Mouse (Mus musculus) fibroblast of lung, adult 2 months (primary cell): ENCODE results near the gene Gabpa.
A peak's percentile ranks its signal among the peaks of the same experiment; 100 is the strongest.

Source experiments
- DNase-seq: peaks from one replicate; pipeline ENCODE4 v3.0.0-alpha.2; 2011; ENCODE audit warnings: low read depth

Gene Gabpa

DNA sequence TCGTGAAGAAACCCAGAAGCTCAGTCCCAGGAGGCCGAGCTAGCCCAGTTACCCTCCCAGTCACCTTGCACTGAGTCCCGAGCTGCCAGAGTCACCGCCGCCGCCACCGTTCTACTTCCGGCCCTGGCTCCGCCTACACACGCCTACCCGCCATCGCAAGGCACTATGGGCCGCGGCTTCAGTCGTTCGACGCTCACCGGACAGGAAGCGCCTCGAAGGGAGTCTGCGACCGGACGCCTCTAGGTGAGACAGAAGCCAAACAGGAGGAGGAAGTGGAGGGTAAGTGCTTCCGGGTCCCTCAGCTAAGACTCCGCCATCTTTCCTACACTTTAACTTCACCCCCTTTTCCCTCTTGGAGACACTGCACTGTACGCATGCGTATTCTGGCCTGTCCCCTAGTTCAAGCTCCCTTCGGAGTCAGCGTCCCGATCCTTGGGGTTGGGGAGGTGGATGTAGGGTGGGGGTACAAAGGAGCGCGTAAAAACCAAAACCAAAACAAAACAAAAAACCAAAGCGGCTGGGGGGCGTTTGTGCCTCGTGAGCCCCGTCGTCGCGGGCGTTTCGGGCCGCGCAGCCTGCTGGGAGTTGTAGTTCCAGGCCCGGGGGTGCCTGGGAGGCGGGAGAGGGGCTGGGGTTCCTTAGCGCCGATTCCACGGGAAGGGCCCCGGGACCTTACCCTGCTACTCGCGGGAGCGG lies at the start of gene Gabpa:
Gene Gabpa, plus strand, starts transcription at position 181 of the 696 bp plus-strand sequence.
- peak; percentile 86 for DNase-seq

DNA sequence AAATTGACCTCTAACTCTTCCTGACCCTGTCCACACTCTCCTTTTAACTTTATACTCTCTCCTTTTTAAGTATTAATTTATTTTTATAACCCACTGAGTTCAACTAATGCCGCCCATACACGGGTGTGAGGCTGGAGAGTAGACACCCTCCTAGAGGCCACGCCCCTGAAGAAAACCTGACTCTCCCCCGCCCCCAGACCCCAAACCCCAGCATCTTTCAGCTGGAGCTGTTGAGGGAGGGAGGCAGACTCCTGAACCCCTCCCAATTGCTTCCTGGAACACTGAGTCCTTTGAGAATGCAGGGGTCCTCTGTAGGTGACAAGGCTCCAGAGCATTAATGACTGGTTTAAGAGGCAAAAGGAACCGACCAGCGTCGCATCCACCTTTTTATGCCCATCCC lies 49.8 kb upstream of the Gabpa start:
- DNase-seq = no peak

DNA sequence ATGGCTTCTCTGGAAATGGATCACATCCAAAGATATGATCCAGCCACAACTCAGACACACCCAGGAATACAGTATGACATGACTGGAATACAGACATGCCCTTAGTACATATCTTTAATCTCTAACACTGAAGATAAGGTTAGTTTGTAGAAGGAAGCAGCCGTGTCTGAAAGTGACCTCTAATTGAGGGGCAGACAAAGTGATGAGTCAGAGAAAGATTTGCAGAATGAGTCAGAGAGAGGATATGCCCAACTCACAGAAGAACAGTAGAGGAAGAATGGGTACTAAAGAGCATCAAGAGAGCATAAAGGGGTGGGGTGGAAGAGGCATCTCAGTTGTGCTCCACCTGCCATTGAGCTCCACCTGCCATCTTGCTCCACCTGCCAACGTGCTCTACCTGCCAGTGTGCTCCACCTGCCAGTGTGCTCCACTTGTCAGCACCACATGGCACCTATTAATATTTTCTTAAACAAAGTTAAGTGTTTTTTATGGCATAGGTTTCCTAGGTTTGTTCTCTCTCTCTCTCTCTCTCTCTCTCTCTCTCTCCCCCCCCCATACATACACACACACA lies 44.0 kb upstream of the Gabpa start:
- DNase-seq = no peak

DNA sequence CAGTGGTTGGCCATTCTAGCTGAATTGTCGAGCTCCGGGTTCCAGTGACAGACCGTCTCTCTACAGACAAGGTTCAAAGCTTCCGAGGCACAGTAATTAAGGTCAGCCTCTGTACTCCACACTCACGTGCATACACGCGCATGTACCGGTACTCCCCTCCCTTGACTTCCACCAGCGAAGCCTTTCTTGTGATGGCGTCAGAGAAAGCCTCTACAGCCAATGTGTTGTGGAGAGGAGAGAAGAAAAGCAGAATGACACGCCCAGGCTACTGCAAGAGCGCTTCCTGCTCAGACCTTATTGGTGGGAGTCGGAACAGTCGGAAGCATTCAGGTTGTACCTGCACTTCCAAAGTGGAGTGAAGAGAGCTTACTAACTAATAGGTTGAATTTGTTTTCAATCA lies 41.3 kb upstream of the Gabpa start:
- DNase-seq = no peak

DNA sequence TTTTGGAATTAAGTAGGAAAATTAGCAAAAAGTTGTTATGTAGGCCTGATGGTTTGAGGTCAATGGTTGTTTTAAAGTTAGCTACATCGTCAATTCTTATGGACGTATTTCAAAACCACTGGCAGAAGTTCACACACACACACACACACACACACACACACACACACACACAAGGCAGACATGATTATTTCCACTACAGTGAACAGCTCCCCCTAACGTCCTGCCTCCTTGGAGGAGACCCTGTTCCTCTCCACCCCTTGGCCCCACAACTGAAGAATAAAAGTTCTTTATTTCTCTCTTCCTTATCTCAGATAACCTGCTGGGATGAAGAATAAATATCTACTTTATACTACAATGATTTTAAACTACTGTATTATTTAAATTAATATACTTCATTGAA lies 39.4 kb upstream of the Gabpa start:
- no peak for DNase-seq

DNA sequence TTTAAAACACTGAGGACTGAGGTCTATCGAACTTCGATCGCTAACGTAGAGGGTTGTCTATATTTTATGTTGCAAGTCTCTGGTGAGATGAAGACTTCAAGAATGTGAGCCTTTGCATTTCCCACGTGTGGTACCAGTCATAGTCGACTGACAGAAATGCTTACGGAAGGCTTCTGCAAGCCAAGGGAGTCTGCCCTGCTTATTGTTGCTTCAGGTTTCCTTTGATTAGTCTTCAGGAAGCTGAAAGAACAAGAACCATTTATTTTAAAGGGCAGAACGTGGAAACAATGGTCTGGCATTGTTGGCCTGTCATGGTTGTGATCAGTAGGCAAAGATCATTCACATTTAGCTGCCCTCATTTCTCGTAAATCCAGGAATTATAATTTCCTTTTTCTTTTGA lies 38.0 kb upstream of the Gabpa start:
- DNase-seq = no peak

DNA sequence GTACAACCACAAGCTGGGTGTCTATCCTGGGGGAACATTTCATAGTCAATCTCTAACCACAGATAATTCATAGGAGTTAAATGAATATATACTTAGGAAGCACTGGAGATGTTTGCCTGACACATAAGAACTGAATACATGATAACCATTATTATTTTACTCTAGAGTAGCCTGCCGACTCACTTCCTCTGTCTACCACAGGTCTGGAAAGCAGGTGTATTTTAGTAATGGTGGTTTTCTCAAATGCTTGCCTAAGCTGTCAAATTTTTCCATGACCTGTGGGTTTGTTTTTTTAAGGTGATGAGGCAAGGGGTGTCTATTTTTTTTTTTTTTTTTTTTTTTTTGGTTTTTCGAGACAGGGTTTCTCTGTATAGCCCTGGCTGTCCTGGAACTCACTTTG lies 34.7 kb upstream of the Gabpa start:
- no peak for DNase-seq

DNA sequence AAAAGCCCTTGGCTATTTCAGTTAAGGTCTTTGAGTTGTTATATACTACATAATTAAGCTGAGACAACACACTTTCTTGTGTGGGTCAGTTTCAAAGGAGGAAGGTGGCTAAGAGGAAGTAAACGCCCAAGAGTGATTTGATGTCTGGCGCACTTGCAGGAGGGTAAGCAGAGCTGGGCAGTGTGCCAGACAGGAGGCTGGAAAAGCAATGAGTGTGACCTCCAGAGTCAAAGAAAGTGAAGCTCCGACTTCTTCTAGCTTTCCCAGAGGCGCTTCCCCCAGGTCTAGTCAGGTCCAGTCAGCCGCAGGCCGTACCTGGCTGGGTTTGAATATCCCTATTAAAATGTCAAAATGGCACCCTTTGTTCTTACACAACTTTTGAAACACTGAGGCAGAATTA lies 32.5 kb upstream of the Gabpa start:
- DNase-seq = no peak

DNA sequence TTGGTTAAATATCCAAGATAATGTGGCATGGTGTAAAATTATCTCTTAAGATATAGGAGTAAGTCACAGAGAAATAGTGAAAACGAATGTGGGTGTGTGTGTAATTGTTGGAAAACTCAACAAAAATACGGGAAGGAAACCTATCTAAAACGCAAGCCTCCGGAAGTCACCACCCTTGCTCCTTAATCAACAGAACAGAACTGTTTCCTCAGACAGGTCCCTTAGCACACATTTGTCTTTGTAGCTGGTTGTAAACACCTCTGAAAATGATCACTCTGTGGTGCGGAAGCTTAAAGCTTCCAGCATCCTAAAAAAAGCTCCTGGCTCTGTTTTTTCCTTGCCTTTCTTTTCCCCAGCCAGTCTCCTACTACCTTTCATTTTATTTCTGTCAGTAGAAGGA lies 29.9 kb upstream of the Gabpa start:
- DNase-seq = no peak

DNA sequence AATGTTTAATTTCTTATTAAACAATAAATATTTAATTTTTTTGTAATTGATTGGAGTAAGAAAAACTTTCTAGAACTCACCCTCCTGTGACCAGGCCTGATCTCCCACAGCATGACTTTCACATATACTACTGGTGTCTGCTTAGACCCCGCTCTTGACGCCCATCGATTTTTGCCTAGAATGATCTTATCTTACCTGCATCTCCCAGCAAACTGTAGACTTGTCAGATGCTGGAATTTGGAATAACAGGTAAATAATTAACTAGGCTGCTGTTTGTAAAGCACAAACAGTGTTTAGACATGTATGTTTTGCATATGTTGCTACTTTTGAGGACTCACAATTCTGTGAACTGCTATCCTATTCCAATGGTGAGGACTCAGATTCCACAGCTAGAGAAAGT lies 28.6 kb upstream of the Gabpa start:
- no peak for DNase-seq

DNA sequence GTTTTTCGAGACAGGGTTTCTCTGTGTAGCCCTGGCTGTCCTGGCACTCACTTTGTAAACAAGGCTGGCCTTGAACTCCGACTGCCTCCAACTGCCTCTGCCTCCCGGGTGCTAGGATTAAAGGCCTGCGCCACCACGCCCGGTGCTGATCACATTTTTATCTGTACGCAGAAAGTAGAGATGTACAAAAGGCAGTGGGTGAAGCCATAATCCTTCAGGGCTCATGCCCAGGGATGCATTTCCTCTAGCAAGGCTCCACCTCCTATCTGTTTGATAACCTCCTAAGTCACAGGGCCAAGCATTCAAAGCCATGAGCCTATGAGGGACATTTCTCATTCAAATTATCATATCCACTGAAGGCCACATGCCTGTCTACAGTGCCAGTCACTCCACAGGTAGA lies 26.9 kb upstream of the Gabpa start:
- DNase-seq = no peak

DNA sequence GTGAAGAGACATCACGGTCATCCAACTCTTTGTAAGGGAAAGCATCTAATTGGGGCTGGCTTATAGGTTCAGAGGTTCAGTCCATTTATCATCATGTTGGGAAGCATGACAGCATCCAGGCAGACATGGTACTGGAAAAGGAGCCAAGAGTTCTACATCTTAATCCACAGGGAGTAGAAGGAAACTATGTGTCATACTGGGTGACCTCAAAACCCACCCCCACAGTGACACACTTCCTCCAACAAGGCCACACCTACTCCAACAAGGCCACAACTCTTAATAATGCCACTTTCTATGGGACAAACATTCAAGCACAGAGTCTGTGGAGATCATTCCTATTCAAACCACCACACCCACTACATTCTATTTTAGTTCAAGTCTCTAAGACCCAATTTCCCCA lies 24.5 kb upstream of the Gabpa start:
- DNase-seq = no peak

DNA sequence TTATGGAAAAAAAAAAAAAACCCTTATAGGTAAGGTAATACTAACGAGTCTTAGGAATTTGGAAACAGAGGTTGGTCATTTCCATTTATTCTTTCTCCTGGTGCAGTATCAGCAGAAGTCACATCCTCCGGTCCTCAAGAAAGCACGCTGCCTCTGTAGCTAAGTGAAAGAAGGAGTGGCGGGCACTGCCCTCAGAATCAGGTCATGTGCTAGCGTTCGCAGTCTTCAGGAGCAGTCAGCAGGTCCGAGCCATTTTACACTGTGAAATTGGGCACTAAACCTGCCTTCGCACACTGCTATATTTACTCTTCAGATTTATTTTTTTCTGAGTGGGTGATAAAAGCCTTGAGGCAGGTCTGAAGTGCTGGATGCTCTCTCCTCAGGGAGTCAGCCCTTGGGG lies 20.9 kb upstream of the Gabpa start:
- DNase-seq = no peak

DNA sequence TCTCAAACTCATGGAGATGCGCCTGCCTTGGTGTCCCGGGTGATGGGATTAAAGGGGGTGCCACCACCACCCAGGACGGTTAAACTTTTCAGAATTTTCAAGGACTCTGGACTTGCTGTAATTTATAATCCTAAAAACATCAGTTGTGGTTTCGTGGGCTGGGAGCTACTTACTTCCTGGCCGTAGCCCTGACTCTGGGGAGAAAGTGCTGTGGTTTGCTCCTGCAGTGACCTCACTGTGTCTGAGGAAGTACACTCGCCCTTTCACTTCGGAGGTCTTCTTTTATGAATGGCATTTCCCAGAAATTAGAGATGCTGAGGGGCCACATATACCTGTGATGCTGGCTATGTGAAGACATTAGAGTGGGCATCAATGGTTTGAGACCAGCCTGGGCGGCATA lies 20.2 kb upstream of the Gabpa start:
- no peak for DNase-seq

DNA sequence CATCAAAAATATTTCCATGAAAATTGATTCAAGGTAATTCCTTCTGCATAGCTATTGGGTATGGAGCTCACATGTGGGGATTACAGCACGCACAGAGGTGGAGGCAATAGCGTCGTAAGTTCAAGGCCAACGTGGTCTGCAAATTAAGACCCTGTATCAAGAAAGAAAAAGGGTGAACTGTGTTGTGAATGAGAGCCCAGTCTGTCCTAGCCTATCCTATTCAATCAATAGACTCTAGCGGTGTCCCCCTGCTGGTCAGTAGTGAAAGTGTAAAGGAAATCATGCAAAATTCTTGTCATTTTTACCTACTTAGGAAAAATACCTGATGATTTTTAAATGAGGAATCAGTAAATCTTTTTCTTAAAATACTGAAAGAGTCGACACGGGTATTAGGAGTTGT lies 17.3 kb upstream of the Gabpa start:
- DNase-seq = no peak

DNA sequence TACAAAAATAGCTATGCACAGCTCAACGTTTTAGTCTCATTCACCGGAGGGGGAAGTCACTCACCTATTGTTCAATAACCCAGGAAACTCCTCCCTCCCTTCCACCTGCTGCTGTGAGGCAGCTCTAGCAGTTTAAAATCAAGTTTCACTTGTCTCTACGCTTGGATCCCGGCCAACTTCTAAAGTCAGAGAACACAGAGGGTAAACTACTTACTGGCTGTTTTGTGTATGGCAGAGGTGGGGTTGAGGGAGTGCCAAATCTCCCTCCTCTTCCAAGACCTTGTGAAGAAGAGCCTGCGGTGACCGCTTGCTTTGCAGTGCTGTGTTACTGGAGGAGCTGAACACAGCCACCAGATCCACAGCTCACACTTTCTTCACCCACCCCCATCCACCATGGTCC lies 9.7 kb upstream of the Gabpa start:
- no peak for DNase-seq

DNA sequence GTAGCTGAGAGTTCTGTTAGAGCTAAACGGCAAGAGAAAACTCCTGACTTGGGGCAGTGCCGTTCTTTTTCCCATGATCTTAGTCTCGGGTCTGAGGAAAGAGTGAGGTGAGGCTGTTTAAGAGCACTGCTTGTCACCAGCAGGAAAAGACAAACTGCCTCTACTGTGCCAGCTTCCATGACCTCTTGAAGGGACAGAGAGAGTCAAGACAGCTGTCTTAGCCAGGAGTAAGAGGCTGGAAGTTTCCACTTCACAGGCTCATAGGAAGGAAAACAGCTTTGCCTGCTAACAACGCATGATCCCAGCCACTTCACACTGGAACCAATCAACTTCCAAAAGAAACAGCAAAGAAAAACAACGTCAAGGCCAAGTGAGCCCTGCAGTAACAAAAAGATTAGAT lies 3.0 kb upstream of the Gabpa start:
- no peak for DNase-seq

DNA sequence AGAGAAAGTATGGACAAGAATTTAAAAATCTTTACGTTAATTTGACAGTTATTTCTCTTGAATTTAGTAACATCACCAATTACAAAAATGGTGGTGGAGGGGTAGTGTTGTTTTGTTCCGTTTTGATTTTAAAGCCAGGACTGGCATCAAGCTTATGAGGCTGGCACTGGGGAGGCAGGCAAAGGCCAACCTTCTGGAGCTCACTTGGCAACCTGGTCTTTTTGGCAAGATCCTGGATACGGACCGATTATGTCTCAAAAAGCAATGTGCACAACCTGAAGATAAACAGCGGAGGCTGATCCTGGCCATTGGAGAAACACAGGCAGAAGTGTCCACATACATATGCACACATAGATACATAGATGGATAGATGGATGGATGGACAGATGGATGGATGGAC lies 2.0 kb upstream of the Gabpa start:
- DNase-seq = no peak

DNA sequence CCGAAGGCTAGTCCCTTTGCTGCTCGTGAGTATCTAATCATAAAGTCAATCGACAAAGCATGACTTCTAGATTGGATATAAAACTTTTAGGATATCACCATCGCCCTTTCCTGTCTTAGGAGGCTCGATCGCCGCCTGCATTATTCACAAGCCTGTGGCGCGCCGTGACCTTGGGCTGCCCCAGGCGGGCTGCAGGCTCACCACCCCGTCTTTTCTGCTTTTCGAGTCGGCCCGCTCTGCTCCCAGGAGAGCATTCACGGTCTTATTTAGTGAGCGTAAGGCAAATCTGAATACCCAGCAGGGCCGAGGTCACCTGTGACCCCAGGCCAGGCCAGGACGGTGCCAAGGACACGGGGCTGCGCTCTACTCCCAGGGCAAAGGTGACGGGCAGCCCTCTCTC lies 381 bp upstream of the Gabpa start:
- no peak for DNase-seq

DNA sequence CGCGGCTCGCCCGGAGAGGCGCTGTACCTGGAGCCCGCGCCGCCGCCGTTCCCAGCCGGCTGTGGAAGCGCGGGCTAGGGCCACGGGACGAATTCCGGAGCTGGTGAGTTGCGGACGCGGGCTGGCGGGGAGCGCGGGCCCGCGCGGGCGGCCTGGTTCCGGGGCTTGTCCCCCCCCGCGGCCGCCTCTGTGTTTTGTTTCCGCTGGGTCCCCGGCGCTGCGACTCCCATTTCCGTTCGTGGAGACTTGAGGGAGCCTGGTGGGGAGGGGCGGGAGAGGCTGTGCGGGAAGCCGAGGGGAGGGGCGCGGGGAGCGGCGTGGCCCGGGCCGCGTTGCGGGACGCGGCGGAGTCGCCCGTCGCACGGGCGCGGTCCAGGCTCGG lies 707 bp downstream of the Gabpa start, which contains the start of gene Atp5j:
Gene Atp5j, minus strand, starts transcription at position 185 of the 382 bp plus-strand sequence.
- DNase-seq = no peak

DNA sequence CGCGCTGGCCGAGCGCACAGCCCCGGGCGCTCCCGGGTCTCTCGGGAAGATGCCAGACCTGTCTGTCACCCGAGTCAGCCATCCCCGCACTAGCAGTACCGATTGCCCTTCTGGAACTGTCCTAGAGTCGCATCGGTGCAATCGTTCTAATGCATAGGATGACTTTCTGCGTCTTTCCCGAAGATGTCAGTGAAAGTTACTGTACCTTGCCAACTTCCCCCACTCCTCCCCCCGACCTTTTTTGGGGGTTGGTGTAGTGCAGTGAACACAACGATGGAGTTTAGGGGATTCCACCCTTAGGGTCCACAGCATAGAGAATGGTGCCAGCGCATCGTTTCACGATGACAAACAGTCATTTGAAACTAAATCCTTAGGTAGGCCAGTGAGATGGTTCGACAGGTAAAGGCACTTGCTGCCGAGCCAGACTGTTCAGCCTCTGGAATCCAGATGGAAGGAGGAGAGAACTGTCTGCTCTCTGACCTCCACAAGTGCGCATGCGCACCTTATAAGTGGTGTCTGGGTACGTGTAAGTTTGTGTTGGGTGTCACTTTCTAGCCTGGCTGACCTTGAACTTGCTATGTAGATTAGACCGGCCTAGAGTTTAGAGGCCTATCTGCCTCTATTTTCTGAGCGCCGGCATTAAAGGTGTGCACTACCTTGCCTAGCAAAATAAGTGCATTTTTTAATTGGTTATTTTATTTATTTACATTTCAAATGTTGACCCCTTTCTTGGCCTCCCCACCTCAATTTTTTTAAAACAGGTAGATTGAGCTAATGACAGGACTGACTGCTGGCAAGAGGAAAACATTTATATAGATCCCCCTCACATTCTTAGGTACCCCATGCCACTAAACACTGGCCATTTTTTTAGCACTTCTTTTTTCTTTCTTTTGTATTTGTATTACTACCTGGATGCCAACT lies 1.4 kb downstream of the Gabpa start:
- peak; percentile 31 for DNase-seq

DNA sequence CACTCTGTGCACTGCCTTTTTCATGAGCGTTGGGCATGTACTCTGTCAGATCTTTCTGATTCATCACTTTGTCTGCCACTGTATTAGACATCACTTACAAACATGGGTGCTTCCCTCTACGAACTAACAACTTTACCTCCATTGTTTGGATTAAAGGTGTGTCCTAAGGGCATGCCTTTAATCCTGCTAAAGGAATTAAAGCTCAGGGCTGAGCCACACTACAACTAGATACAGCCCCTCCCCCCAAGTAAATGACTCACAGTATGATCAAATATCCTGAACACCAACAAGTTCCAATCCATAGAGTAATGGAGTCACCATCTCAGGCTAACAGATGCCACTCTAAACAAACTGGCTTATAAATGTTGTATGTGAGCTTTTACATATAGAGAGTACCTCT lies 3.9 kb downstream of the Gabpa start:
- no peak for DNase-seq

DNA sequence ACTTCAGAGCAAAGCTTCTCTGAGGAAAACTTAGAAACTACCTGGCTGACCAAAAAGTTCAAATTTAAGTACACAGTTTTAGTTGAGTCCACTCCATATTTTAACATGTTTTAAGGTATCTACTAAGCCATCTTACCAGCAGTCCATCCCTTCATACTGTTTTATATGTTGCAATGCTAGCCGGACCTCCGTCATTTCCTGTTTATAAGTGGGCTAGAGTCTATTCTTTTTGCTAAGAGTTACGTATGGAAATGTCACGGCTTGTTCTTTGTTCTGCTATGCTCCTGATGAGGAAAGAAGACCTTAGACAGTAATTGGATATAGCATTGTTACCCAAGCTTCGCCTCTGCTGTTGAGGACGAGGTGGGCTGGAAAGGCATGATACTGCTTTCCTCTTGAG lies 18.8 kb downstream of the Gabpa start:
- no peak for DNase-seq
